Mouse (Mus musculus) erythroblast, embryonic 14.5 days (primary cell): Measurements from ENCODE around the gene AL731706.1.

Source experiments
- GATA1 ChIP-seq: IDR thresholded peaks from 2 replicates; pipeline ENCODE4 v1.6.1; 2012; ENCODE audit warnings: low read length, inconsistent platforms, mixed read lengths
- TAL1 ChIP-seq: IDR thresholded peaks from 3 replicates; pipeline ENCODE4 v1.6.1; 2012; ENCODE audit warnings: low read length, inconsistent platforms, mixed read lengths

DNA sequence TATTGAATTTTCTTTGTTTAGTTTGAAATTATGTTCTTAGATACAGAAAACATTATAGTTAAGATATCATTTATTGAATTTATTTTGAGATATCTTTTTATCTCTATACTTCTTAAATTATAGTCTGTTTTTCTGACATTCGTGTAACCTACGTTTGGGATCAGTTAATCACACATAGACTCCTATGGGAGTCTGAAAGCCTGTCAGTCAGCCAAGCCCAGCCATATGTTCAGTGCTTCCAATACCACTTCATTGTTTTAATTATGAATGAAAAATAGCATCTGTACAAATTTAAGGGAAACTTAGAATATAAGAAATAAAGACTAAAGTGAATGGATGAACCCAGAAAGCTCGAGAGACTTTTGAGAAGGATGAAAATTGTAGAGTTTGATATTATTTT is 17.4 kb upstream of the AL731706.1 start:
- TF ChIP-seq GATA1, result no peak
- TF ChIP-seq TAL1, result no peak
